Mouse (Mus musculus) heart, adult 9 months (tissue): ENCODE results near the gene Lgsn.
A peak's percentile ranks its signal among the peaks of the same experiment; 100 is the strongest.

Experiments used
- DNase-seq, 2 experiments: peaks; one replicate each; pipeline ENCODE4 v3.0.0; 2022; ENCODE audit warnings: low spot score in 2 of 2

Lgsn gene

DNA sequence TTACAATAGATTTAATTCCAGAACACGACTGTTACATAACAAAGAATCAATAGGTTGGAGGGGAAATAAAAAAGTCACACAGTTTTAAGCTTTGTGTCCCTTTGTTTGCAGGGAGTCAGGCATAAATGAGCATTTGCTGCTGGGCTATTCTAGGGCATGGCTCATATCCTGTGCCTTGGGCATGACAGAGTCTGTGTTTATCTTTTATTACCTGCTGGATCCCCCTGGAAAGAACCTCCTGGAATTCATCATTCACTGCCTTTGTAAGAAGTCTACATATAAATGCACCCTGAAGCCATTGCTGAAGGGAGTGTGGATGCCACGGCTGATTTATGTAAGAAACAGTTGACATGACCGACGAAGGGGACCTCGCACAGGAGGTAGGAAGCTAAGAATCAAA, at the start of gene Lgsn:
Gene Lgsn (plus strand): TSS at position 301 of the 400 bp plus-strand sequence.
- DNase-seq: no peak

DNA sequence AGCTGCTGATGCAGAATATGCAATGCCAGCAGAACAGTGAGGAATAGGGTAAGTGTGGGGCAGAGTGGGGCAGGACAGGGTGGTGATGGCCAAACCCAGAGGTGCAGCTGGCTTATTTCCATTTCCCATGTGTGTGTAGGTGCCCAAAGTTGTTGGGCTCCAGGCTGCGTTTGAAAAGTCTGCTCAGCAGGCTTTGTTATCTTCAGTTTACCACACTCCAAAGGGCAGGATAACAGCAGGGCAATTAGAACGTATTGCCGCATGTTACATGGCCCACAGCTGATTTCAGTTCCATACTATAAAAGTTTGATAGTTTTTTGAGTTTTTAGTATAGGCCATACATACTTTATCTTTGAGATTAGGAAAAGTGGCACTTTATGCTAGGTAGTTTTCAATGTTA, 37.8 kb upstream of the Lgsn start:
- DNase-seq: no peak

DNA sequence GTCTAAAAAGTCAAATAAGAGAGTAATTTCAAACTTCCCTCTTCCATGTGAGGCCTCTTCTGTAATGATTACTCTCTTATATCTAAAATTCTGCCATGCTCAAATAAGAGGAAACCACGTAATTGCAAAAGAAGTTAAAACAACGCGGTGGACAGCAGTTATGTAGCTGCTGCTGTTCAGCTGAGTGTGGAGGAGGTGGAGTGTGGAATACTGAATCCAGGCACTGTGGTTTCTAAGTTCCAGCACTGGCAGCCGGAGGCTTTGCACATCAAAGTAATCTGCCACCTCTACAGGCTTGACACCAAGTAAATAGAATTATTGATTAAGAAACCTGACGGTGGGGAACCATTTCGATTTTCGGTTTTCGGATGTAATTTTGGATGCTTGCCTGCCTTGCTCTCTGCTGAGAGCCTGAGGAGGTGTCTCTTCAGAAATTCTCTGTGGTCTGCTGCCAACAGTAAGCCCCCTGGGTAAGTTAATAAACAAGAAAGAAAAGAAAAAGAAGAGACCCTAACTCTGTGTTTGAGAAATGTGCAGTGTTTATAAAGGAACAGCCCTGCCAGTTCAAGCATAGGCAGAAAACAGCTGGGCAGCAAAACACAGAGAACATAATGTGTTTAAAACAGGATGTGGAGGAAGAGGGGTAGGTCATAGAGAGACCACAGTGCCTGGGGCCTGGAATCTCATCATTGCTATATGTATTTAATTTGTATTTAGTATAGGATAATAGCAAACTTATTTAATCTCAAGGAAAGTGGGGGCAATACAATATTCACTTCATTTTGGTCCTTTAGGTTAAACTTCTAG, 33.7 kb upstream of the Lgsn start:
- DNase-seq: no peak

DNA sequence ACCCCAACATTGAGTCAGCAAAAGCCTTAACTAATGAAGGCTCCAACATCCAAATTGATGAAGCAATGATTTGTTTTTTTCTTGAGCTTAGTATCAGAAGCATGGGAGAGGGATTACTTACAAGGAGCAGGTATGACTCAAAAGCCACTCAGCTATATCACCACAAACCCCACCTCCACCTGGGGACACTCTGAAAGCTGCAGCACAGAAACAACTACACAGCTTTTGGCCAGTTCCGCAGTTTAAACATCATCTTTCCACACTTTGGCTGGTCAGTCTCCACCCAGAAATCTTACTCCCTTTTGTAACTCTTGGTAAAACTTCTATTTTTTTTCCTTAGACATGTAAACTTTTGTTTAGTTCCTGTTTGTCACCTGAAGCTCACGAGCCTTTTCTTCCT, 32.6 kb upstream of the Lgsn start:
- DNase-seq: no peak

DNA sequence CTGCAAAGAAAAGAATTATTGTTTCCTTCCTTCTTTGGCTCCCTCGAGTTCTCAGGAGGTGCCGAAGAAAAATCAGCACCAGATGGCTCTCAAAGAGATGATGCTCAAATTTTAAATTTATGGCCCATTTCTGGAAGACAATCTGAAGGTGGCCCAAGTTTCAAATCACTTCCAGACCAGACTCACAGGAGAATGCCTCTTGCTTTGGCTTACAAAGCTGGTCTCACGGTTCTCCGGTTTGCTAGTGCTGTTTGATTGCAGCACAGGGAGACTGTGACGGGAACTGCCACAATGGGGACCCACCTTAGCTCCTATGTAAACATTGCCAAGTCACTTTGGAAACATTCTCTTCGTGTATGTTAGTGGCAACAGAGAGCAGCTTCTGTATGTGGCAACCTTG, 26.5 kb upstream of the Lgsn start:
- DNase-seq: no peak

DNA sequence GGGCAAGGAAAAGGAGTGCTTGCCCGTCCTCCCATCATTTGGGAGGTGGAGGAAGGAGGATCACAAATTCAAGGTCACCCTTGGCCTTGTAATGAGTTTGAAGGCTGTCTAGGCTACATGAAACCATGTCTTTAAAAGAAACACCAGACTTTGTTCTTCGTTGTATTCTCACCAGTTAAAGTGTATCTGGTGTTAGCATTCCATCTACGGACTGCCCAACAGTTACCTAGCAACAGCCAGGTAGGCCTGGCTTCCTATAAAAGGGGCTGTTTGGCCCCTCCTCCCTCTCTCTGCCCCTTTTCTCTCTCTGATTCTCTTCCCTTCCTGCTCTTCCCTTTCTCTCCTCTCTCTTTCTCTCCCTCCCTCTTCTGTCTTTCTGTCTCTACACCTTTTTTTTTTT, 25.7 kb upstream of the Lgsn start:
- no peak for DNase-seq

DNA sequence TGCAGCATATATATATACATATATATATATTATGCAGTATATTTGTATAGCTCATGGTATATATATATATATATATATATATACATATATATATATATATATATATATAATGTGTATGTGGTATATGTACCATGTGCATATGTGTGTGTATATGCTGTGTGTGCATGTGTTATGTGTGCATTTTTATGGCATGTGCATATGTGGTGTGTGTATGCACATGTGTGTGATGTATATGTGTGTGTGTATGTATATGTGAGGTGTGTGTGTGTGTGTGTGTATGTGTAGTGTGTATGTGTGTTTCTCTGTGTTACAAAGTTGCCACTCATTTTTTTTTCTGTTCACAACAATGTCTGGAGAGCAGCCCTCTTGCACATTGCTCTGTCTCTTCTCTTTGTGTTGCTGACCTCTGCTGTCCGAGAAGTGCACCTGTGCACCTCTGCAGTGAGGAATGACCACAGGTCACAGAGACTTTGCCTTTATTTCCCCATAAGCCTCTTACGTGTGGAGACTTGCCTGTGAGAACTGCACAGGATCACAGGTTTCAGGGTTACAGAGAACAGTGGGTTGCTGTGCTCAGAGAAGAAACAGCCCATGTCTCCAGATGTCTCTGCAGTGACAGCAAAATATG, 23.3 kb upstream of the Lgsn start:
- peak in 1 of 2 experiments; percentile 11 for DNase-seq

DNA sequence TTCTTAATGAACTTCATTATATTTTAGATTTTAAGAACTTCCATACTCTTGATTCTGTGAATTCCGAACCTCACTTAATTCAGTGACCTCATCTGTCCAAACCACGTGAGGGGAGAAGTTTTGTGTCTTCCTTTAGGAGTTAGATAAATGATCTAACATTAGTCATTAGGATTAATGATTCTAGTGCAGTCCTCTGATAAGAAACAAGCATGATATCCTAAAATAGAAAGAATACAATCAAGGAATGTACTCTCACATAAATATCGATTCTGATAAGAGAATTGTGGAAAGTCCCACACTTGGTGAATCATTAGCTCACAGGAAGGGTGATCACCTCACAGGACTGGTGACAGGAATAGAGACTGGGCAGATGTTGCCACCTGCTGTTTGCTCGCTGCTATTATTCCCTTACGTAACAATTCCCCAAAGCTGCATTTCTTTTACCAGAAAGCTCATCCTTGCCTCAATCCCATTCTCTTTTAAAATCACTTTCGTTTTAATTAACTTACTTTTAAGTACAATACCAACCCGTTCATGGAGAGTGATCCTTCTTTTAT, 22.3 kb upstream of the Lgsn start:
- DNase-seq: peak; percentile 21 to 58

DNA sequence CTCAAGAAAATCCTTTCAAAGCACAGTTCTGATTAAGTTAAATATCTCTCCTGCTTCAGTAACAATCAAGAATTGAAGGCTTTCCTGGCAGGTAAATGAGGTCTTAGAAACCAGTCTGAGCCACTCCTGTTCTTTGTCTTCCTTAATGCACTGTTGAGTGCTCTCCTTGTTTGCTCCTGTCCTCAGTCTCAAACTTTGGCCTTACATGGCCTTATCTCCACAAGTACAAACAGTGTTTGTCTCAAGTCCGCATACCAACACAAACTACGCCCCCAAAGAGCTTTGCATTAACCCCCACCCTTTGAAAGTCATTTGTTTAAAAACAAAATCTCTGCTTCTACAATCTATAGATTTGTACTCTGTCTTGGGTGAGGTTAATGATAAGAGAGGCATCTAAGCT, 20.0 kb upstream of the Lgsn start:
- no peak for DNase-seq

DNA sequence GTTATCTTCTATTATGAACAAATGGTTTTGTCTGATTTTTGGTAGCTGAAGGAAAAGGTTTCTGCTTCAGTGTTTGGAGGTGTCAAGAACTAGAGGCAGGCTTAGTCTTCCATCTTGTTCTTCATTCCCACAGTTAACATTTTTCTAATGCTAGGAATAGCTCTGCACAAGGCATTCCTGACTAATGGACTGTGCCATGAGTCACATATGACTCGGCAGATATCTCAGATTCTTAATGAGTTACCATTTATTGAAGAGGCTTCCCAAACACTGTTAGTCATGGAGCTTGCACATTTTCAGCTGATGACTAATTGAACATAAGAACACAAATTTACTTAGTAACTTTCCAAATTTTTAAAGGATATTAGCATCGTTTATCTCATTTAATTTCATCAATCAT, 19.3 kb upstream of the Lgsn start:
- DNase-seq: no peak

DNA sequence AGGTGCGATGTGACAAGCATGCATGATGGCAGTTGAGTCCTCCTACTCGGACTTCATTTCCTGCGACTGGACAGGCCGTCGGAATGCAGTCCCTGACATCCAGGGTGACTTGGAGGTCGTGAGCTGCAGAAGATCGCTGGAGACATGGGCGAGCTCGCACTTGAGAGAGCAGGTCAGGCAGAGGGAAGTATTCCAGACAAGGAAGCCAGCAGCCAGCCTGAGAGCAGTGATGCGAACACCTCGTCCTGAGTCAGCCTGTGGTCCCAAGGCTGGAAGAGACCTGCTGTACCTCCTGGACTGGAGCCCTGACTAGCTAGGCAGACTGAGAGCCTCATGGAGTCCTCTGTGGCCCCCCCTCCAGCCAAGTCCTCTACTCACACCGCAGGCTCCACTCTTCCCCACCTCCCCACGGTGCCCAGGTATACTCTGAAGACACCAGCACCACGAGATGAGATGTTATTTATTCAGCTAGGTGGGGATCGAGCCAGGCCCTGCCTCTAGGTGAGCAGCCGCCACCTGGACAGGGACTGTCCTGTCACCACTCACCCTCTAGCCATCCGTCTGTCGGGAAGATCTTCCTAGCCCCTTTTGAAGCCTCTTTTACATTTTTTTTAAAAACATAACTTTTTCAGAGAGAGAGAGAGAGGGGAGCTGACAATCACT, 11.5 kb upstream of the Lgsn start:
- no peak for DNase-seq

DNA sequence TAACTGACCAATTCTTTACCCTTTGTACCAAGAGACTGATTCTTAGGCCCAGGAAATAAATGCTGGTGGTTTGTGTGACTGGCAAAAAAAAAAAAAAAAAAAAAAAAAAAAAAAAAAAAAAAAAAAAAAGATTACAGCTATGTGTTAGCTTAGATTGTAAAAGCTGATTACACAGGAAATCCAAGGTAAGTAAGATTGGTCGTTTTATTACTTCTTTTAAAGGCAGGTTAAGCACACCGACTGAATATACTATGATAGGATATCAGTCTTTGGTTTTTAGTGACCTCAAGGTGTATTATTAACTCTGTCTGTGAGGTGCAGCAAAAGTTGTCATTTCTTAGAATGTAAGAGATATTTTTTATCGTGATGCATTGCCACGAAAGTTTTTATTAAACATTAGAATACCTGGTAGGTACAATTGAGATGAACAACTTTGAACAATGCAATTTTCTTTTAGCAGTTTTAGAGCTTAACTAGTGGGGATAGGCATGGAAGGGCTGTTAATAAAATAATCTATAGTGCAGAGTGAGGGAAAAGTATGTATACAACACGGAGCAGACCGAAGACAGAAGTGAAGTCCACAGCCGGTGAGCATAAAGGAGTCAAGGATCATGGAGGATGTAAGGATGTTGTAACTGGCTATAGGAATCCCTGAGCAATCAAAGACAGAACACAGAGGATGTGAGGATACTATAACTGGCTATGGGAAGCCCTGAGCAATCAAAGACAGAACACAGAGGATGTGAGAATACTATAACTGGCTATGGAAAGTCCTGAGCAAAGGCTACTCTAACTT, 10.7 kb upstream of the Lgsn start:
- DNase-seq: no peak

DNA sequence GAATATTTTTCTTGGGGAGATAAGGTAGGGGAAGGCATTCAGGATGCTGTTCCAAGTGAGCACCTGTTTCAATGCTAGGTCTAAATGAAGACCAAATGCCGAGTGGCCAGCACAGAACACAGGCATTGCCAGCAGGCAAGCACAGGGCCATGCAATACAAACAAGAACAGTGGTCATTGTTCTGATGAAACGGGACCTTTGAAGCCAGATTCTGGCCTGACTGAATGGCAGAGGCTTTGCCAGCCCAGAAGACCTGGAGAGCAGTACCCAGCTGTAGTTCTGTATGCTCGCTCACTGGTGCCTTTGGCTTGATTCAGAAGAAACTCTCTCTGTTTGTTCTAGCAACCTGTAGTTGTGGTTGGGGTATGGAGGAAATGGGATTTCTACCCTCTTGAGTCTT, 800 bp upstream of the Lgsn start:
- no peak for DNase-seq

DNA sequence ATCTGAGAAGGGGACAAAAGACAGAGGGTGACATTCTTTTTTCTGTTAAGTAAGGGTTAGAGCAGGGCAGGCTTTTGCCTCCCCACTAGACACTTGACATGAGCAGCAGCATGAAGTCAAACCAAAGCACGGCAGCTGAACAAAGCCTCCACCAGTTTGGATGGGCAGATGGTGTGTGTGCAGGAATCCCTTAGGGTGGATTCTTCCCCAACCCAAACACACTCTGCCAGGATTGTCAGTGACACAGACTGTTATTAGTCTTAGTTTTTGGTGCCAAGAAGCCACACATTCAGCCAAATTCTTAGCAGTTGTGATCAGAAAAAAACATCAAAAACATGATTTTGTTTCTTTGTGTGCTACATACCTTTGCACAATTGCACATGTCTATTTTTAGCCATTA, 2.1 kb downstream of the Lgsn start:
- no peak for DNase-seq

DNA sequence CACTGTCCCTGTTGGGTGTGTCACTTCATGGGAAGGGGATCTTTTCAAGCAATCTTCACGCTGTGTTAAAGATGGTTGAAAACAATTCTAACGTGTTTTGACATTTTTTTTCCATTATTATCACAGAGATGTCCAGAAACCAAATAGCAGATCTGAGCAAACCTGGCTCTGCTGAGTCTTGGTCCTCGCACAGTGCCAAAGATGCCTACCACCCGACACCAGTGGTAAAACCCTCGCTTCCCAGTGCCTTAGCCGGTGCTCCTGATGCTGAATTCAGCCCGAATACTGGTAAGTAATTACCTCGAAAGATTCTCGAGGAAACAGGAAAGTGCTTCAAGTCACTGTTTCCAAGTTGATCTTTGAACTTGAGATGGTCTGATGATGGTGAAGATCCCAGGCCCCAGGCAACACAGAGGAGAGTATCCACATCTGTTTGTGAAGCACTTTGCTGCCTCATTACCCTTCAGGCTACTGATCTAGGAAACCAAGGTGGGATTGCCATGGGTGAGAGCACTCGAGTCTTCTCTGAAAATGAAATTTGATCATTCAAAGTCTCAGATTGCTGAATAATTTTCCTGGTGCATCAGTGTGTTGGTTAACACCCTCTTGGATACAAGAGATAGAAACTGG, 14.2 kb downstream of the Lgsn start:
- no peak for DNase-seq

DNA sequence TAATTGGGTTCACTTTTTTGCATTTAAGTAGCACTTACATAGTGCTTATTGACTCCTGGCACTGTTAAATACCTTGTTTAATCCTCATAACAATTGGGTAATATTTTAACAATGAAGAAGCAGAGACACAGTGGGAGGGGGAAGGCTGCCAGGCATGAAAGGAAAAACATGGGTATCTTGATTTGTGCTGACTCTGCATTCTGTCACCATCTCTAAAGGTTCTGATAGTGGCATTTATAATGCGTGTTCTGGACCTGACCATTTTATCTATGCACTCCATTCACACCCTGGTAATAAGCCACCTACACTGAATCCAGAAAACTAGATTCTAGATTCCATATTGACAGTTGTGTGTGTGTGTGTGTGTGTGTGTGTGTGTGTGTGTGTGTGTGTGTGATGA, 19.4 kb downstream of the Lgsn start:
- DNase-seq: no peak

DNA sequence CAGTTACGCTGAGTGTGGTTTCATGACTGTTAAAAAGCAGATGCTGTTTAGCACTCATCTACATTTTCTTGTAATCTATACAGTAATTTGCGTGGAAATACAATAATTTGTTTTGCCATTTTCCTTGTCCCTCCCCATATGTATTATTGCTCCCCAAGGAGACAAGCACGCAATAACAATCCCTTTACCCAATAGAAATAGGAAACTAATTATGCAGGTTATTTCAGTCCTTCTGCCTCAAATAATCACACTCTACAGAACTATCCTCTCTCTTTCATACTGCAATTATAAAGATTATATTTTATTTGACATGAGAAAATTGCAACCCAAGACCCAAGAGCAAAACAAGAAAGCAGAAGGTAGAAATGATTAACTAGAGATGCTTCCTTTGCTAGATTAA, 20.8 kb downstream of the Lgsn start:
- DNase-seq: no peak

DNA sequence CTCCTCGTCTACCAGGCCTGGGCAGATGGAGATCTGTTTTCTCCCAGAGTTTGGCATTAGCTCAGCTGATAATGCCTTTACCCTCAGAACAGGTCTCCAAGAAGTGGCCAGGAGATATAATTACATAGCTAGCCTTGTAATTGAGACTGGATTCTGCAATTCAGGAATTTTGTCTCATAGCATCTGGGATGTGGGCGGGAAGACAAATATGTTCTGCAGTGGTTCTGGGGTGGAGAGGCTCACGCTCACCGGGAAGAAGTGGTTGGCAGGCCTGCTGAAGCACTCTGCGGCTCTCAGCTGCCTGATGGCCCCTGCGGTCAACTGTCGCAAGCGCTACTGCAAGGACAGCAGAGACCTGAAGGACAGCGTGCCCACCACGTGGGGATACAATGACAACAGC, 27.6 kb downstream of the Lgsn start:
- DNase-seq: no peak

DNA sequence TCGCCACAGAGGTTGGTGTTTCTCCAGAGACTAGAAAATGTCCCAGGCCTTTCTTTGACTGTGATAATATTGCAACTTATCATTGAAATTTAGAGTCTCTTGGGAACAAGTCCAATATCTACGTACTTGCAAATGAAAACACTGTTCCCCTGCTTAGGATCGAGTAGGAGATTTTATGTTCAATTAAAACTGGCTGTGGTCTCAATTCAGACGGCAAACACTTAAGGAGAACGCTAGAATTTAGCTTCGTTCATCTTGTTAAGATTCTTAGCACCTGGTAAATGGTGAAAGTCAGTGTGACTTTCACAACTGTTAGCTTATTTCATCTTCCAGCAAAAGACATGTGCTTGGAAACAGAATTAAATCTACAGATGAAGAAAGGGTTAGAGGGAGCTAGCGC, 29.1 kb downstream of the Lgsn start:
- no peak for DNase-seq

DNA sequence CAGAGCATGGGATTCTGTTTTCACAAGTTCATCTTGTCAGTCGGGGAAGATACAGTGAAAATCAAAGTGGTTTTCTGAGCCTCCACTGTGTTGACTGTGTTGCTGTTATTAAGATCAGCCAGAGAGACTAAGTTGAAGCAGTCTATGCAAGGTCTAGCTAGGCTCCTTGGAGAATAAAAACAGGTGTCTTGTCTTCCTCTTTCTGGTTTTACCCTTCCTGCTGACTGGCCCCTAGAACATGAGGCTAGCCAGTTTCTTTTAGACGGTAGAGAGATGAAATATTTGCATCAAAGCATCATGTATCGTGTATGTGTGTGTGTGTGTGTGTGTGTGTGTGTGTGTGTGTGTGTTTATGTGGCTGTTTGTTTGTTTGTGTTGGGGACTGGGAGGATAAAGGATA, 29.6 kb downstream of the Lgsn start:
- DNase-seq: no peak

DNA sequence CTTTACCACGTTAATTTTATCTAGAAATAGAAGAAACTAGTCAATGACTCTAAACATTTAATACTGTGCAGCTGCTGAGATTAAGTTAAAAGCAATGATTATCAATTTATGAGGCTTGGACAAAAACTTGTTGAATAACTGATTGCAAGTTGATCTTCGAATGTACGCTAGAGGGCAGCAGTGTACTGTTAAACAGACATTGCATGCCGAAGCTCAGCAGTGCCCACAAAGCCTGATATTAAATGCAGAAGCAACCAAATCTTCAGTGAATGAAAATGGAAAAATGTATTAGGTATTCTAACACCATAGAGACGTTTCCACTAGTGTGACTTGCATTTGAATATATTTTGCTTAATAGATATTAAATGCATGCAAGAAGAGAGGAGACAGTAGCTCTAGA, 33.9 kb downstream of the Lgsn start:
- peak in 1 of 2 experiments; percentile 13 for DNase-seq
